Mouse (Mus musculus): ENCODE results near the gene Nav3.

GRCm38 (mm10) chr10:109664629-109665317 lies 791.2 kb downstream of the Nav3 start:
- TF ChIP-seq EP300 (optimal IDR thresholded peaks at IDR 0.05) (no peak), CTCF (IDR thresholded peaks at IDR 0.05; ENCODE audit: low read depth) (peak; percentile 88)
